Mouse (Mus musculus): ENCODE results near the gene Itsn1. TPM values are rescaled to one million over a fixed set of nuclear protein-coding genes. Genes with fewer than 3 reads are reported as not detected.

The Itsn1 gene
- 413 and 554 TPM in 2 replicates for total RNA-seq (2015; ENCODE audit: low replicate concordance)
- total RNA-seq (2017; ENCODE audit: low replicate concordance), result 1,329 and 2,083 TPM in 2 replicates

DNA sequence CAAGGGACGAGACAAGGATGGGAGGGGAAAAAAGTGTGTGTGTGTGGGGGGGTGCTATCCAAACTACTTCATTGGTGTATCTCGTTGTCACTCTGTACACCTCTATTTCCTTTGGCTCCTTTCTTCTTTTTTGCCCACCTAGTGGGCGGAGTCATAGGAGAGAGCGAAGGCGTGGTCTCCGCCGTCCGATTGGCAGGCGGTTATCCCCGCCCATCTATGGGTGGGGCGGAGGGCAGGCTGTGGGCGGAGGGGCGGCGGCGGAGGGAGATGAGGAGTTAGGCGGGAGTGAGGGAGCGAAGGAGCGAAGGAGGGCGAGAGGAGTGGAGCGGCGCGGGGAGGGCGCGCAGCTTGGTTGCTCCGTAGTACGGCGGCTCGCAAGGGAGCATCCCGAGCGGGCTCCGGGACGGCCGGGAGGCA lies at the start of gene Itsn1:
Gene Itsn1 (plus strand): TSS at position 216 of the 417 bp plus-strand sequence.
- ATAC-seq (replicated peaks; ENCODE audit: low FRiP score, poor library complexity, severe bottlenecking), result peak; percentile 82

DNA sequence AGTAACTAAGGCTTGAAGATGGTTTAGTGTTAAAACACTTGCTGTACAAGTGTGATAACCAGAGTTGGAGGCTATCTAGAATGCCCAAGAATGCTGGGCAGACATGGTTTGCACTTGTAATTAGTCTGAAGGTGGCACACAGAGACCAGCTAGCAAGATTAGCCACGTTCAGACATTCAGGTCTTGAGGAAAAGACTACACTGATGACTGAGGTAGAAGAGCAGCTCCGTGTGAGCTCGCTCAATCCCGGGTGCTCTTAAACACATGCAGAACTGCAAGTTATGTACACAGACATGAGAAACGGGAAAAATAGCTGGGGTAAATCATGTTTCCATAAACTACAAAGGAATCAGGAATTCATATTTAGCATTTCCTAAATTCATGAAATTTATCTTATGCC lies 48.4 kb upstream of the Itsn1 start:
- no peak for ATAC-seq (replicated peaks; ENCODE audit: low FRiP score, poor library complexity, severe bottlenecking)

DNA sequence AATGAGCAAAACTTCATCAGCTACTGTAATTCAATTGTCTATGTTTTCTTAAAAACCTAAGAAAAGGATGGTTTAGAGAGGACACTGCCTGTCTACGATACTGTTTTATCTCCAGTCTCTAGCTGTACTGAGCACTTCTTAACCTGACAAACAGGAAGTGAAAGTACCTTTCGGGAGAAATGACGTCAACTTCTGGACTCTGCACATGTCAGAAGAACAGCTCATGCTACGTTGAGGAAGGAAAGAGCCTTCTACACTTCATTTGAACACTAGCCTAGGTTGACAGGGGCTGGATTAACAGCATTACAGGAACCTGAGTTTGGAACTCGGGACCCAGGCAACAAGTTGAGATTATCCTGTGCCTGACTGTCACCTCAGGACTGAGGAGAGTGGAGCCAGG lies 43.6 kb upstream of the Itsn1 start:
- no peak for ATAC-seq (replicated peaks; ENCODE audit: low FRiP score, poor library complexity, severe bottlenecking)

DNA sequence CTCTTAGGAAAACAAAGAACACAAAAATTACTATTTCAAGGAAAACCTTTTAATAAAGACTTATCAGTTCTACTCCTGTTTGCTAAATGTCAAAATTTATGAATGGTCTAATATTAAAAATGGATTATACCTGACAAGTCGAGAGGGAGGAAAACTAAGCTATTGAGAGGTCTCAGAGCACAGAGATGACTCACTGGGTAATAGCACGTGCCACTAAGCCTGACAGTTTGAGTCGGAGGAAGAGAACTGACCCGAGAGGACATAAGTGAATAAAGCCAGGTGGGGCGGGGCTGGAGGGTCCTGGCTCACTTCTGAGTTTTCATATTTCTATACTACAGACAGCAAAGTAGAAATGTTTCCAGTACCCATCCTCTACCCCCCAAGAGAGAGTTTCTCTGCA lies 42.7 kb upstream of the Itsn1 start:
- no peak for ATAC-seq (replicated peaks; ENCODE audit: low FRiP score, poor library complexity, severe bottlenecking)

DNA sequence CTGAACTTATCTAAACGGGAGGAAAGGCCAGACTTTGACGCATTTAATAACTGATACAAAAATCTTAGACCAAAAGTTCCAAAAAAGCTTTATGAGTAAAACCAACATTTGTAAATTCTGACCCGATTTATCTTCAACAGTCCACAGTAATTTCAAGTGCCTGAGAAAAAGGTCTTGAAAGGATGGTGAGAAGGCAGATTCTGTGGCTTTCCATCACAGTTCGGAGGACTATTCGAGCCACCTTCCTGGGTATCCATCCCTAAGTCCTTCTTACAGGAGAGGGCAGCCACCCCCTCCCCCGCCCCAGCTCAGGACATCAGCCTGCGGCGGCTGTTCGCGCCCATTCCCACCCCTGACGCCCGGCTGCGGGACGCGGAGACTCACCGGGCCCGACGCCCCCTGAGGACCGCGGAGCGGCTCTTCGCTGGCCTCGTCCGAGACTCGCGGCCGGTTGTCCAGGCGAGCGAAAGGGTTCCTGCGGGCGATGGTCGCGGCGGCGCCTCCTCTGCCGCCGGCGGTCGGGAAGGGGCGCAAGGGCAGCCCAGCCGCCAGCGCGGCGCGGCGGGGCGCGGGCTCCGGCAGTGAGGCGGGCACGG lies 41.0 kb upstream of the Itsn1 start:
- ATAC-seq (replicated peaks; ENCODE audit: low FRiP score, poor library complexity, severe bottlenecking), result 0 out of 2 replicates have a peak, but pooled peaks have one; percentile 8

DNA sequence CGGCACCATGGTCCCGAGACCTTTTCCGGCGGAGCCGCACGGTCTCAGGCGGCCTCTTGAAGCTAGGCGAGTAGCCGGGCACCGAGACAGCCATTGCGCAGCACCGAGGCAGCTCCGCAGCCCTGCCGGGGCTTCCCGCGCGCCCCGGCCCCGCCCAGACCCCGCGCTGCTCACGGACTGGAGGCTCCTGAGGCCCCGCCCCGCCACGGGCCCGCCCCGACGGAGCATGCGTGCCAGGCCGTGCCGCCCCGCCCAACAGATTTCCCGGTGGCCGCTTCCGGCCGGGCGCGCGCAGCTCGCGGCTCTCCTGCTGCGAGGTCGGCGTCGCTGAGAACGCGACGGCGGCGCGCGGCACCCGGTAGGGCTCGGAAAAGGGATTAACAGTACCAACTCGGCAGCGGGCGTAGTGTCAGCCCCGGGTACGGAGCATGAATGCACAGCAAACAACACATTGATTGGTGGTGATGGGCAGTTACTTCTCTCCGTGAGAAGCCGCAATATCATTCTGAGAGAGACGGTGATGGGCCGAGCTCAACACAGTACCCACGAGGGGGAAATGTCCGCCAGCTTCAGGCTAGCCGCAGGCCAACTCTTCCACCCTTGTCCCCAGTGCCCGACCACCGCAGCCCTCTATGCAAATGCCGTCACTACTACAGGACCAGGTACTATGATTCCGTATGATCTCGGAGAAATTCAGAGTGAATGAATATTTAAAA lies 40.3 kb upstream of the Itsn1 start, which contains the start of gene Donson:
Gene Donson (minus strand): TSS at position 152 of the 716 bp plus-strand sequence.
- ATAC-seq (replicated peaks; ENCODE audit: low FRiP score, poor library complexity, severe bottlenecking), result peak; percentile 89

DNA sequence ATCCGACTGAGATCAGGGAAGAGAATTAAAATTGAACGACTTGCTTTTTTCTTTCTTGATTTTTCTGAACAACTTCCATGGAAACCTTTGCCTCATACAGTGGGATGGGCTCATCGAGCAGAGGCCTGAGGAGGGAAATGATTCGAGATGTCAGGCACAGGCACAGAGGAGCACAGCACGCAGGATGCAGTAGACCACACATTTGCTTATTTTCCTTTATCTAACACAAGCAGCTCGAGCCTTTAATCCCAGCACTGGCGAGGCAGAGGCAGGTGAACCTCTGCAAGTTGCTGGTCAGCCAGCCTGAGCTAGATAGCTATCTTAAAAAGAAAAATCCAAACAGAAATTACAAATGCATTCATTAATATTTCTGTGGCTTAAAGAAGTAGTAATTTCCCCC lies 39.3 kb upstream of the Itsn1 start:
- peak; percentile 50 for ATAC-seq (replicated peaks; ENCODE audit: low FRiP score, poor library complexity, severe bottlenecking)

DNA sequence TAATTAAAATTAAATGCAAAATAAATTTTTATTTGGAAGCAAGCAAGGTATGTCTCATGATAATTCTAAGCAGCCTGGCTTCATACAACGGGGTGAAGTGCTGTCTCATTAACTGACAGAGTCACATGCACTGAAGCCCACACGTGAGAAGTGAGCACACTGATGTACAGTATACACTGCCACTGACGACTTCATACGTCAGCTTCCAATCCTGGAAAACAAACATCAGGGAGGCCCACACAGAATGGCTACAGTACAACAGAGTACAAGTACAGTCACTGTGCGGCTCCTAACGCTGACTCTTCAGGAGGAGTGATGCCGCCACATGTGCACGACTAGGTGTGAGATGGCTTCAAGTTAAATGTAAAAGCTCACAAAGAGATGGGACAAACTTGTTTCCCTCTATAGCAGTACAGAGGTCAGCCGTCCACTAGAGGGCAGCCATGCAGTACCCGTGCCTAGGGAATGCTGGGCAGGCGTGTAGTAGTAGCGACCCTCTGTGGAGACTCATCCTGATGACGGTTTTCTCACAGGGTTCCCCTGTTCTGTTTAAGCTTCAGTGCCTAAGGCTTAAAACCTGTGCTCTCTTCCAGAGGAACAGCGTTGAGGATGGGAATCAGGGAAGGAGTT lies 34.5 kb upstream of the Itsn1 start:
- ATAC-seq (replicated peaks; ENCODE audit: low FRiP score, poor library complexity, severe bottlenecking), result peak; percentile 89

DNA sequence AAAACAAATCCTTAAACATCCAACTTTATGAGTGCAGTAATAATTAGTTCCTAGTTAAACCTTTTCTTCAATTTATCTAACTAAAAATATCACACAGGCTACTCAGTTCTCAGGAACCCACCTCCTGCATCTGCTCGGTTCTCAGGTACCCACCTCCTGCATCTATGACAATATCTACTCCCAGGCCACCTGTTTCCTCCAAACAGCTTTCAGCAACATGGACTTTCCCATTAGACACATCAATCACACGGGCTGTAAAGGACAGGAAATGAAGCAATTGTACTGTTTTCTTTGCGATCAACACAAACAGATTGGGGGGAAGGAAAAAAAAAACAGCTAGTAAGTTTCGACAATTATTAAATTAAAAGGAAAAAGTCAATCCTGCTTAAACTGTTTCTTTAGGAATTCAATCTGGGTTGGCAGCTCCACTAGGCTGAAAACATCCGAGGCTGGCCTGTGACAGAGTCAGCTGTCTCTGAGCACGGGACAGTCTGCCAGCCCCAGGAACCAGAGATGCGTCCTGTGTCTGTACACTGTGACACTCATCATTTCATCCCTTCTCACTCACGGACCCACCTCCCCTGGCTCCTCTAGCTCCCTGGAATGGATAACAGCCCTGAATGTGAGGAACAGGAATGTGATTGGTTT lies 33.8 kb upstream of the Itsn1 start:
- ATAC-seq (replicated peaks; ENCODE audit: low FRiP score, poor library complexity, severe bottlenecking), result no peak

DNA sequence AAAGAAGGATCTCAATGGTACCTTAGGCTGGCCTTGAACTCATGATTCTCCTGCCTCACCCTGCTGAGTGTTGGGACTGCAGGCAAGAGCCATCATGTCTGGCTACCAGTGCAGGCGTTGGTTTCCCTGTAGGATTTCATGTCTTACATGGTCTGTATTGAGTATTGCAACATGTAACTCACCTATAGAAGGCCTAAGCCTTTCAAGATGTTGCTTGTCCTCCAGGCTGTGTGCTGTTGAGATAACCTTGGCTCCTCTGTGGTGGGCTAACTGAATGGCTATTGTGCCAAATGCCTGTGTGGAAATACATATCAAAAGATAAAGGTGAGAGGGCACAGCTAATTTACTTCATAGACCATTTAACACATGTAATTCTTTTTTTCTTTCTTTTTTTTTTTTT lies 30.1 kb upstream of the Itsn1 start:
- ATAC-seq (replicated peaks; ENCODE audit: low FRiP score, poor library complexity, severe bottlenecking), result no peak

DNA sequence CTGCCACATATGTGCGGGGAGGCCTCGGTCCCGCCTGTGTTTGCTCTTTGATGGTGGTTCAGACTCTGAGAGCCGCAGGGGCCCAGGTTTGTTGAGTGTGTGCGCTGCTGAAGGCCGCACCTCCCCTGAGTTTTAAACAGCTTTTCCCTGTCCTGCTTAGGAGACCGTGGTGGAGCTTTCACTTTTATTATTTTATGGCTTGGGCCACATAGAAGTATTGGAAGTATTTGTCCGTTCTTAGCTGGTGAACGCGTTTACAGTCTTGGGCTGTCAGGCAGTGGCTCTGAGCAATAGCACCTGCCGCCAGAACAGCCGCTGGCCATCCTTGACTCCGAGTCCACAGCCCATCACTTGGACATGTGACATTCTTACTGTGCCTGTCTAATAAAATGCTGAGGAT lies 27.2 kb upstream of the Itsn1 start:
- ATAC-seq (replicated peaks; ENCODE audit: low FRiP score, poor library complexity, severe bottlenecking), result no peak

DNA sequence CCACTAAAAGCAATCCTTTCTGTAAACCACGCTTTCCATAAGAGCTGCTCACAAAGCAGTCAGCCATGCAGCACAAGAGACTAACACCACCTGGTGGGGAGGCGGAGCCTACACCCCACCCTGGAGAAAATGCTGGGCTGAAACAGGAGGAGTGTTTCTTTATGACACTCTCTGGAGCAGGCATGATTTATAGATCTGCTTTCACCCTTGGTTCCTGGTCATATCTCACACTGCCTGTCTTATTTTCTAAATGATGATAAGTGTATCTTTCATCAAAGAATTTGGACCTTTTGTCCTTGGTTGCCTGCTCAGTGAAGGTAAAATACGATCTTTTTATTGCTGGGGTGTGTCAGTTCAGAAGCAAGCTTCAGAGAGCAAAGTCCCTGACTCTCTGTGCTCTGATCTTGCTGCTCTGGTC lies 26.3 kb upstream of the Itsn1 start:
- no peak for ATAC-seq (replicated peaks; ENCODE audit: low FRiP score, poor library complexity, severe bottlenecking)

DNA sequence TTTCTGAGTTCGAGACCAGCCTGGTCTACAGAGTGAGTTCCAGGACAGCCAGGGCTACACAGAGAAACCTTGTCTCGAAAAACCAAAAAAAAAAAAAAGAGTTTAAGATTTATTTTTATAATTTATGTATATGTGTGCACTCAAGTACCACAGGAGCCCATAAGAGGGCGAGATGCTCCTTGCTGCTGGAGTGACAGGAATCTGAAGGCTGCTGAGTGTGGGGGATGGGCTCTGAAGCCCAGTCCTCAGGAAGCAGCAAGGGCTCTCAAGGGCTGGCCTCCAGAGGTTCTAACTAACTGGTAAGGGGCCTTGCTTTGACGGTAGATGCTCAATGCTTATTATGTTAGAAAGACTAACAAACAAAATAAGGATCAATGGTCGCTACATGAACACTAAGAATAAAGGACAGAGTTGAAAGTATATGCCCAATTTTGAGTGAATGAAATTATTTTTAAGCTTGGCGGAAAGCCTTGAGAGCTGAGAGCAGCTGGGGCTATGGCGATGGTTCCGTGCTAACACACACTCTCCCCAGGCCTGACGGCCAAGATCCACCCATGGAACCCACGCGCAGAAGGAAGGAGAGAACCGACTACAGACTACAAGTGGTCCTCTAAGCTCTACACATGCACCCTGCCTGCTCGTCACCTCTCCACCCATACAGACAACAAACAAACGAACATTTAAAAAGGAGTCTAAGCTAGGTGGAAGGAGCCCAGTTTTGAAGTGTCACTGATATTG lies 24.3 kb upstream of the Itsn1 start:
- no peak for ATAC-seq (replicated peaks; ENCODE audit: low FRiP score, poor library complexity, severe bottlenecking)

DNA sequence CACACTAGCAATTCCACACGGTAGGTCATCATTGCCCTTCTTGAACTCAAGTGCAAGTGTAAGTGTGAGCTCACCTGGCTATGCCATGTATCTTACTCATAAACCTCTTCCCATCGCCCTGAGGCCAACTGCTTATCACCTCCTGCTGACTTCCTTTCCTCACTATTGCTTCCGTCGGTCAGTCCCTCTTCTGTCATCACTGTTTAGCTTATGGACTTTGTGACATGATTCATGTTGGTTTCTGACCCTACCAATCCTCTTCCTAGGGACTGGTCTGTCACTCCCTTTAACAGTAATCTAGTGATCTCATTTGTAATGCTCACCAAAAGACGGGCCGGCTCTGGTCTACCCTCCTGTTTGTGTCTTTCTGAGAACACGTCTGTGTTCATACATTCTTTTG lies 18.8 kb upstream of the Itsn1 start:
- ATAC-seq (replicated peaks; ENCODE audit: low FRiP score, poor library complexity, severe bottlenecking), result no peak

DNA sequence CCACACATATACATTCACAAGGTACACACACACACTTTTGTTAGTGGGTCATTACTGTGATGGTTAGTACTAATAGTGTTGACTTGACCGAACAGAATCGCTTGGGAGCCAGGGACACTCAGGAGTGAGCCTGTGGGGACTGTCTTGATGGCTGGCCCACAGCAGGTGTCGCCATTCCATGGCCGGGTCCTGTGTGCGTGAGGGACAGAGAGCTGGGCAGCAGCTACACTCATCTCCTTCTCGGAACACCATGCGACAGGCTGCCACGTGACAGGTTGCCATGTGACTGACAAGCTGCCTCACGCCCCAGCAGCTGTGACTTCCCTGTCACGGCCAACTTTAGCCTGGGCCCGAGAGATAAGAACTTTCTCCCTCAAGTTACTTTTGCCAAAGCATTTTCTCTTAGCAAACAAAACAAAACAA lies 12.1 kb upstream of the Itsn1 start:
- peak; percentile 97 for ATAC-seq (replicated peaks; ENCODE audit: low FRiP score, poor library complexity, severe bottlenecking)

DNA sequence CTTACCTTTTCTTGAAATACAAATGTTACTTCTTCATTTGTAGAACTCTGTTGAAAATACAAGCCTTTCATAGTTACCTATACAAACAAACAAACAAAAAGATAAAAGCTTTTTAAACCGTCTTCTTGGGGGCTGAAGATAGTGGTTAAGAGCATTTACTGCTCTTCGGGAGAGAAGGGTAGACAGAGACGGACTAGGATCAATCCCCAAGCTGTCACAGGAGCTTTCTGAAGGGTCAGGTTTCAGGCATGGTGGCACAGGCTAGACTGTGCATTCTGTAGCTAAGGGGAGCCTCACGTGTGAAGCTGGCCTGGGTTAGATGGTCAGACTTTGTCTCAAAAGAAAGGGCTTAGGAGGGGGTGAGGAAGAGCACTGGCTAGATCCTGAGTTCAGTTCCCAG lies 11.7 kb upstream of the Itsn1 start:
- ATAC-seq (replicated peaks; ENCODE audit: low FRiP score, poor library complexity, severe bottlenecking), result peak; percentile 54

DNA sequence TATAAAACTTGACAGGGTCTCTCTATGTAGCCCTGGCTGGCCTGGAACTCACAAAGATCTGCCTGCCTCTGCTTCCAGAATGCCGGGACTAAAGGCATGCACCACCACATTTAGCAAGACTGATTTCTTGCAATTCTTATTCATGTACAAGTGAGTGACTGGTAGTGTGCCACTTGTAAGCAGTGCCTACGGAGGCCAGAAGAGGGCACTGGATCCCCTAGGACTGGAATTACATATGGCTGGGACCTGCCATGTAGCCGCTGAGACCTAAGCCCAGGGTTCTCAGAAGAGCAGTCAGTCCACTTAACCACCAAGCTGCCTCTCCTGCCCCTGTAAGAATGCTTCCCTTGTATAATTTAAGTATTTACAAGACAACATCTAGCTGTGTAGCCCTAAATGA lies 4.8 kb upstream of the Itsn1 start:
- no peak for ATAC-seq (replicated peaks; ENCODE audit: low FRiP score, poor library complexity, severe bottlenecking)

DNA sequence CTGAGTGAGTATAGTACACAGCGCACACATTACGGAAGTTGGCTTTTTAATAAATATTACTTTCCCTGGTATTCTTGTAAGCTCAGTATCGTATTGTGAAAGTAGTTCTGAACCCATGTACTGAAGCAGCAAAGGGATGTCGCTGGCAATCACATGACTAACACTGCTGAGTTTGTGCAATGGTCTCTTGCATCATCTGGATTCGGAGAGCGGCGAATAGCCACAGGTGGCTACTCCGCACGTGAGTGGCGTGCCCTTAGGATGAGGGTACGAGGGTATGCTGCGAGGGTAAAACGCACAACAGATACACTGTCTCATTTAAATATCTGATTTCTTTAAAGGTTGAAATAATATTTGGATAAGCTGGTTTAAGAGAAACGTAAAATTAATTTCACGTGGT lies 1.6 kb upstream of the Itsn1 start:
- ATAC-seq (replicated peaks; ENCODE audit: low FRiP score, poor library complexity, severe bottlenecking), result no peak

DNA sequence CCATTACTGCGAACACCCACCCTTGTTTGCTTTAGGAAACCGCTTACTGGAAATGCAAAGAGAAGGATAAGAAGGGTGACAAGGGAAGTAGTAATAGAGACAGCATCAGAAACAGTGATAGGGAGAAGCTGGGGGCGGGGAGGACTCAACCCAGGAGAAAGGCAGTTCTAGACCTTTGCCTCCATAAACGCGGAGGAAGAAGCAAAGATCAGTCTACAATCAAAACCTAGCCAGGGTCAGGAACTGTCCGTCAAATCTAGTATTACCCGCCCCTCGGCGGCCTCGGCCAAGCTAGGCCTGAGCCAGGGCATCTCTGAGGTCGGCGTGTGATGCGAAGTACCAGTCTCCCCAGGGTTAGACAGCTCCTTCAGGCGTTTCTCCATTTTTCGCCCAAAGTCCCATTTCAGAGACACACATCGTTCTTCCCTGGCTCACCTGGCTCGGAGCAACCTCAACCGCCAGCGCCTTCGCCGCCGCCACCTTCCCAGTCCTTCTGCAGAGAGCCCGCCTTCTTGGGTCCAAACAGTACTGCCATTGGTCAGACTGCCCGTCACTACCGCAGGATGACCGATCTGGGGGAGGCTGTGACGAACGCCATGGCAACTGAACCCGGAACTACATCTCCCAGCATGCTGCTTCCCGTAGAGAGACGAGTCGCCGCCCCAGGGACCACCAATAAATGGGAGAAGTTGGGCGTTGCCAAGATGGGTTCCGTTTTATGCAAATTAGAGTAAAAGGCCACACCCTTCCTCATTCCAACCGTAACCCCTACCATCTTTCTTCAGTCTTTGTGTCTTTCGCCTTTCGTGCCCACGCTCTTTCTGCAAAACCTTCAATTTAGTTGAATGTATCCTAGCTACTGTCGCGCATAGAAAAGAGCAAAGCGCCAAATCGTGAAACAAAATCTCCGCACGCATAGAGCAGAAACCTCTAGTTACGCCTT lies 687 bp upstream of the Itsn1 start, which contains the start of gene Cryzl1:
Gene Cryzl1 (minus strand): TSS at position 853 of the 943 bp plus-strand sequence.
- ATAC-seq (replicated peaks; ENCODE audit: low FRiP score, poor library complexity, severe bottlenecking), result peak; percentile 89

All from erythroblast, adult 5-6 weeks (primary cell).